Mouse (Mus musculus) intestine, embryonic 15.5 days (tissue): ENCODE measurements around the gene Hydin. TPM values are rescaled to one million over a fixed set of nuclear protein-coding genes. Genes with fewer than 3 reads are reported as not detected.
"Not testable (repeated sequence)": the region's sequence is repeated elsewhere in the genome, so short reads cannot be mapped to it uniquely, and the experiment has no call there.

ENCODE experiments used
- ATAC-seq: fragments of 200-750 bp; cut with Nextera tagmentation; 2 replicates; pipeline ENCODE4 v1.8.0; 2017; ENCODE audit warnings: moderate TSS enrichment, moderate library complexity
- H3K27ac ChIP-seq: fragments of 300-500 bp; sonication (generic); 2 replicates; pipeline ENCODE4 v1.5.1; 2015; ENCODE audit warnings: mild to moderate bottlenecking, inconsistent platforms
- H3K27me3 ChIP-seq: fragments of 300-500 bp; sonication (generic); replicated peaks from 2 replicates; pipeline ENCODE4 v1.6.1; 2015; ENCODE audit warnings: inconsistent platforms
- H3K36me3 ChIP-seq: fragments of 300-500 bp; sonication (generic); 2 replicates; pipeline ENCODE4 v1.6.1; 2015; ENCODE audit warnings: inconsistent platforms
- H3K4me1 ChIP-seq: fragments of 300-500 bp; sonication (generic); replicated peaks from 2 replicates; pipeline ENCODE4 v1.6.1; 2015; ENCODE audit warnings: inconsistent platforms
- H3K4me2 ChIP-seq: fragments of 300-500 bp; sonication (generic); replicated peaks from 2 replicates; pipeline ENCODE4 v1.6.1; 2015; ENCODE audit warnings: mild to moderate bottlenecking, inconsistent platforms
- H3K4me3 ChIP-seq: fragments of 300-500 bp; sonication (generic); replicated peaks from 2 replicates; pipeline ENCODE4 v1.5.1; 2015; ENCODE audit warnings: inconsistent platforms
- H3K9ac ChIP-seq: fragments of 300-500 bp; sonication (generic); 2 replicates; pipeline ENCODE4 v1.6.1; 2015; ENCODE audit warnings: inconsistent platforms
- H3K9me3 ChIP-seq: fragments of 300-500 bp; sonication (generic); 2 replicates; pipeline ENCODE4 v1.6.1; 2016; ENCODE audit warnings: inconsistent platforms
- WGBS: fragments of 180-500 bp; shearing (Covaris S2); methylation state at CpG from one replicate; pipeline ENCODE4 v1.1.7; 2015; 5-methylcytosine and 5-hydroxymethylcytosine counted together
- polyA plus RNA-seq: library from polyadenylated mRNA; unstranded; fragments of >200 nt; fragmentation: Nextera tagmentation; extraction: Ambion mirVana; gene quantifications from 2 replicates; pipeline ENCODE4 v1.2.1, GENCODE M21; 2015

Gene Hydin
- polyA plus RNA-seq, 1 experiment from 2014 or later = 0.03 TPM

- Histone ChIP-seq H3K9ac (no peak overlapping the region), H3K27me3 (no peaks in the 10 kb centered on the region), H3K27ac (no peak overlapping the region), H3K9me3 (no peaks in the 10 kb centered on the region), H3K36me3 (no peaks in the 10 kb centered on the region), H3K4me3 (no peak overlapping the region), H3K4me1 (no peaks in the 10 kb centered on the region), H3K4me2 (no peak overlapping the region)
- no peak for ATAC-seq
- WGBS = 87% methylated on average over 1 of the region's 1 CpGs
Measured at GRCm38 (mm10) chr8:110550343-110550742, 283.6 kb downstream of the Hydin start.

GRCm38 (mm10) chr8:110552111-110552510 is 285.3 kb downstream of the Hydin start:
- H3K27ac ChIP-seq, H3K9me3 ChIP-seq, ATAC-seq, H3K4me1 ChIP-seq, H3K36me3 ChIP-seq, H3K9ac ChIP-seq, H3K4me3 ChIP-seq, H3K27me3 ChIP-seq, H3K4me2 ChIP-seq: not testable (repeated sequence)

GRCm38 (mm10) chr8:110592641-110593040 is 325.9 kb downstream of the Hydin start:
- no peak overlapping the region for H3K9ac ChIP-seq
- H3K9me3 ChIP-seq = no peaks in the 10 kb centered on the region
- H3K27ac ChIP-seq = no peak overlapping the region
- 0 out of 2 replicates have a peak, but pooled peaks cover 2% of the 10 kb centered on the region for H3K27me3 ChIP-seq
- ATAC-seq = no peak
- no peak overlapping the region for H3K4me3 ChIP-seq
- H3K4me2 ChIP-seq = no peak overlapping the region
- no peaks in the 10 kb centered on the region for H3K36me3 ChIP-seq
- 82% methylated on average over 9 of the region's 9 CpGs for WGBS
- H3K4me1 ChIP-seq = no peaks in the 10 kb centered on the region

DNA sequence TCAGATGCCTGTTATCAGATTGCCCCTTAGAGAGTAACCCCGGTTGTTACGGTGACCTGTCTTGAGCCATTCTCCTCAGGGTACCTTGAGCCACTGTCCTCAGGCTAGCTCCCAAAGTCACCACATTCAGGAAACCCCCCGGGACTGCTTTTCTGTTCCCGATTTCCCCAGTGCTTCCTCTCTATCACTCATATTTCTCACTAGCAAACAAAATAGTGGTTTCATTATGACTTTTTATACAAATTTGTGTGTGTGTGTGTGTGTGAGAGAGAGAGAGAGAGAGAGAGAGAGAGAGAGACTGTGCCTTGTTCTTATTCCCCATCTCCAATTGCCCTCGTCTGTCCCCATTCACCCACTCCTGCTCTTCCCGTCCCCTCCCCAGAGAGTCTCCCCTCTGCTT is 327.4 kb downstream of the Hydin start:
- no peaks in the 10 kb centered on the region for H3K4me1 ChIP-seq
- no peak overlapping the region for H3K27ac ChIP-seq
- H3K4me2 ChIP-seq = no peak overlapping the region
- ATAC-seq = no peak
- no peak overlapping the region for H3K4me3 ChIP-seq
- 72% methylated on average over 6 of the region's 6 CpGs for WGBS
- H3K9me3 ChIP-seq = no peaks in the 10 kb centered on the region
- H3K27me3 ChIP-seq = 0 out of 2 replicates have a peak, but pooled peaks cover 2% of the 10 kb centered on the region
- H3K9ac ChIP-seq = no peak overlapping the region
- H3K36me3 ChIP-seq = no peaks in the 10 kb centered on the region

DNA sequence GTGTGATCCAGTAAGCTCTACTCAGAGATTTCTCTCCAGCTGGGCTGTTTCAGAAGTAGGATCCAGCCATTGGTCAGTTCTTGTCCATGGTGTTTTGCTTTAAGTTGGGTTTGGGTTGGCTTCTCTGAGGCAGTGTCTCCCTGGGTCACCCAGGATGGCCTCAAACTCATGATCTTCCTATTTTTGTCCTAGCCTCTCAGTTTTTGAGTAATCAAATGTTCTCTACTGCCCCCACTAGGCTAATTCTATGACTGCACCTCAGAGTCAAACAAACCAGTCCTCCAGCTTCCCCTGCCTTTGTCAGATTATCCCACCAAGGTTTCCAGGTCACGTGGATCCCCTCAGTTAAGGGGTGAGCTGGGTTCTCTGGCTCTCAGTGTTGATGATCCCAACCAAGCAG is 337.8 kb downstream of the Hydin start:
- H3K9me3 ChIP-seq = no peaks in the 10 kb centered on the region
- no peaks in the 10 kb centered on the region for H3K4me1 ChIP-seq
- H3K36me3 ChIP-seq = no peaks in the 10 kb centered on the region
- 0% methylated on average over 1 of the region's 1 CpGs for WGBS
- H3K4me3 ChIP-seq = no peak overlapping the region
- no peak overlapping the region for H3K4me2 ChIP-seq
- no peak overlapping the region for H3K9ac ChIP-seq
- no peak for ATAC-seq
- H3K27ac ChIP-seq = no peak overlapping the region
- no peaks in the 10 kb centered on the region for H3K27me3 ChIP-seq

DNA sequence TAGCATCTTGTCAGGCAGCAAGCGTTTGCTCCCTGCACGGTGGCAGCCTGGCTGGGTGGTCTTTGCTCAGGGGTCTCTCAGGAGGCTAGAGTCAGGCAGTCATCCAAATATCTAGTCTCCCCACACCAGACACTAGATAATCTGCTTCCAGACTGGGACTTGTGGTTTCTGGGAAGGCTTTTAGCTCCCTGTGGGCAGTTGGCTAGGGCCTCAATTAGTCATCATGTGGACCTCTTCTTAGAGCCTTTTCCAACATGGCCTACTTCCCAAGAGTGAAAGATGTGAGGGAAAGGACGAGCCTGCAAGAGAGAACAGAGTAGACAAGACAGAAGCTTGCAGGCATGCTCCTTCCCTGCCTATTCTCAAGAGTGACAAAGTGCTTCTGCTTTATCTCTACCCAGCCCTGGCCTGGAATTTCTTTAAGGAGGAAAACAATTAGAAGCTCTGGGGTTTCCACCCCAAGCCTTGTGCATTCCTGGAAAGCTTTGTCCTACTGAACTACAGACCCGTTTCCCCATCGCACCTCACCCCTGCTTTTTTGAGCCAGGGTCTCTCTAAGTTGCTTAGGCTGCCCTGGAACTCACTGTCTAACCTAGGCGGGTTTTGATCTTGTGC is 338.7 kb downstream of the Hydin start:
- Histone ChIP-seq H3K4me1 (no peaks in the 10 kb centered on the region), H3K4me3 (no peak overlapping the region), H3K36me3 (no peaks in the 10 kb centered on the region), H3K4me2 (no peak overlapping the region), H3K9ac (no peak overlapping the region), H3K27ac (no peak overlapping the region), H3K27me3 (no peaks in the 10 kb centered on the region), H3K9me3 (no peaks in the 10 kb centered on the region)
- WGBS = 46% methylated on average over 6 of the region's 6 CpGs
- ATAC-seq = no peak

- H3K4me2 ChIP-seq = no peak overlapping the region
- 70% methylated on average over 3 of the region's 3 CpGs for whole genome bisulfite sequencing
- H3K4me1 ChIP-seq = peaks cover 12% of the 10 kb centered on the region
- no peaks in the 10 kb centered on the region for H3K9me3 ChIP-seq
- H3K27me3 ChIP-seq = no peaks in the 10 kb centered on the region
- no peaks in the 10 kb centered on the region for H3K36me3 ChIP-seq
- H3K4me3 ChIP-seq = no peak overlapping the region
- ATAC-seq = no peak
- no peak overlapping the region for H3K27ac ChIP-seq
- no peak overlapping the region for H3K9ac ChIP-seq
Measured at GRCm38 (mm10) chr8:110615730-110616129, 349.0 kb downstream of the Hydin start.

DNA sequence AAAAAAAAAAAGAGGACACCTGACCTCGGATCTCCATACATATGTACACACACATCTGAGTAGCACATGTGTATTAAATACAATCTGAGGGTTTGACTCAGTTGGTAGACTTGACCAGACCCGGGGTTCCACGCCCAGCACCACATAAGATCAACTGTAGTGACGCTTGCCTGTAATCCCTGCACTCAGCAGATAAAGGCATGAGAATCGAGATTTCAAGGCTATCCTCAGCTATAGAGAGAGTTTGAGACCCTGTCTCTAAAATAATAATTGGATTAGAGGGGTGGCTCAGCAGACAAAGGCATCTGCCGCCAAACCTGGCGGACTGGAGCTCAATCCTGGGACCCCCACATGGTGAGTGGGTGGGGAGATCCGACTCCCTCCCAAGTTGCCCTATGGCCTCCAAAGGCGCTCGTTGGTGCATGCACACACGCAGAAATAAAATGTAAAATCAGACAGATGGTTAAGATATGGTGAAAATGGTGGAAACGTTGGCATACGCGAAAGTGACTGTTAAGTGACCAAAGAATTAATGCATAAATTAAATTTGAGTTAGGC is 351.1 kb downstream of the Hydin start:
- Histone ChIP-seq H3K9me3 (no peaks in the 10 kb centered on the region), H3K4me1 (peaks cover 12% of the 10 kb centered on the region), H3K9ac (peak overlapping the region; percentile 32), H3K4me2 (peak overlapping the region; percentile 71), H3K36me3 (no peaks in the 10 kb centered on the region), H3K27ac (no peak overlapping the region), H3K27me3 (no peaks in the 10 kb centered on the region), H3K4me3 (peak overlapping the region; percentile 94)
- peak; percentile 37 for ATAC-seq
- WGBS = 24% methylated on average over 14 of the region's 14 CpGs

DNA sequence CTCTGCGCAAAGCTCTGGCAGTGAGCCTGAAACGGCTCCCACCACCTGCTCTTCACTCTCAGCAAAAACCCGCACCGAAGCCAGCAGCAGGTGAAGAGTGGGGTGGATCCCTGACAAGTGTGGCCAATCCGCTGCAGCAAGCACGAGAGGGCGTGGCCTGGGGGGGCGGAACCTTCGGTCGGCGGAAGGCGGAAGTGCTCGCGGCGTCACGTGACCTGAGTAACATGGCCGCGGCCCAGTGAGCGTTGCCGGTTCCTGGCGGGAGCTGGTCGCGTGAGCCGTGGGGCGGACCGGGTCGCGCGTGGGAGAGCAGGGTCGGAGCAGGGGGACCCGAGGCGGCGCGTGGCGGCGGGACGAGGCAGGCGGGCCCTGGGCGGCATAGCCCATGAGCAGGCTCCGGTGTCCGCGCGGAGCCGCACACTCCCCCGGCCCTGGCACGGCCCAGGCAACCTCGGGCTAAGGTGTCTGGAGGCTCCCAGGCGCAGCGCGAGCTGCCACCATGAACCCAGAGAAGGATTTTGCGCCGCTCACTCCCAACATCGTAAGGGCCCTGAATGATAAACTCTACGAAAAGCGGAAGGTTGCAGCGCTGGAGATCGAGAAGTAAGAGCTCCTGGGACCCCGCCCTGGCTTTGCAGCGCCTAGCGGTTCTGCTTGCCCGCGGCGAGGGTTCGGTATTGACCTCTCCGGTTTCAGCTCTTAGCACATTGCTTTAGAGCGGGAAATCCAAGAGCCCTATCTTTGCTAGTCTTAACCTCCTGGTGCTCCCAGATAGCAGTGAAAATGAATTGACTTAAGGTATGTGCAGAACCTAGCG is 351.8 kb downstream of the Hydin start, which contains the start of gene Vac14:
TSS of gene Vac14 (plus strand) at position 195 of the 817 bp plus-strand sequence.
- H3K4me1 ChIP-seq = peaks cover 12% of the 10 kb centered on the region
- H3K9ac ChIP-seq = peak within 1 kb of the TSS; percentile 66
- peak within 1 kb of the TSS; percentile 87 for H3K4me2 ChIP-seq
- peak; percentile 99 for ATAC-seq
- no peaks in the 10 kb centered on the region for H3K9me3 ChIP-seq
- H3K27me3 ChIP-seq = no peaks in the 10 kb centered on the region
- H3K27ac ChIP-seq = no peak within 1 kb of the TSS
- peak within 1 kb of the TSS; percentile 94 for H3K4me3 ChIP-seq
- WGBS = under 1% methylated on average over 67 of the region's 67 CpGs
- no peaks in the 10 kb centered on the region for H3K36me3 ChIP-seq

DNA sequence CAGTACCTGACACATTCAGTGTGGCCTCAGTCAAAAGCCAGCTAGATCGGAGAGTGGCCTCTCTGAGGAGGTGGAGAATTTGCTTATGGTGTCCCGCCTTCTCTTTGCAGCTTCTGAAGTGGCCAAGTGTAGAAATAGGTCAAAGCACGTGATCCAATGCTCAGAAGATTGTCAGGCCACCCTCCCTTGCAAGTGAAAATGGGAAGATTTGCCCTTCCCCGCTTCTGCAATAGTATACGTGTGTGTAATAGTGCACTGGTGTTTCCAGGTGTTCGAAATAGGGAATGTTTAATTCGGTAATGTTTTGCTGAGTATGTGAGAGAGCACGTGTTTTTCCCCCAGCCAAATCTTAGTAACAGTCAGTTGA is 352.4 kb downstream of the Hydin start:
- no peaks in the 10 kb centered on the region for H3K9me3 ChIP-seq
- H3K36me3 ChIP-seq = no peaks in the 10 kb centered on the region
- peak overlapping the region; percentile 87 for H3K4me2 ChIP-seq
- peaks cover 12% of the 10 kb centered on the region for H3K4me1 ChIP-seq
- peak overlapping the region; percentile 94 for H3K4me3 ChIP-seq
- peak overlapping the region; percentile 66 for H3K9ac ChIP-seq
- H3K27ac ChIP-seq = no peak overlapping the region
- WGBS = 21% methylated on average over 8 of the region's 8 CpGs
- ATAC-seq = peak; percentile 5
- no peaks in the 10 kb centered on the region for H3K27me3 ChIP-seq

DNA sequence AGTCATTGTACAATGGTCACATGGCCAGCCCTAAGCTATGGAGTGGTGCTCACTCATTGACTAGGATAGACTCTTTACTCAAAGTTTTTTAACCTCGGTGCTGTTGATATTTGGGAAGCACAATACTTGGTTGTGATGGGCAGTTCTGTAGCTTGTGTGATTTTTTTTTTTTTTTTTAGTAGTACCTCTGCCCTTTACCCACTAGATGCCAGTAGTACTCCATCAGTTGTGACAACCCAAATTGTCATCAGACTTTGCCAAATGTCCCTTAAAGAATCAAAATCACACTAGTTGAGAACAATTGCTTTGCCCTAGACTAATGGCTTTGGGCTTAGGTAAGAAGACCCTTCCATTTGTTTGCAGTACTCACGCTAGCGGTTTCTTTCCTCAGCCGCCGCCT is 353.1 kb downstream of the Hydin start:
- H3K9ac ChIP-seq = no peak overlapping the region
- H3K36me3 ChIP-seq = no peaks in the 10 kb centered on the region
- peak overlapping the region; percentile 87 for H3K4me2 ChIP-seq
- H3K9me3 ChIP-seq = no peaks in the 10 kb centered on the region
- no peak for ATAC-seq
- no peak overlapping the region for H3K27ac ChIP-seq
- H3K4me3 ChIP-seq = peak overlapping the region; percentile 94; the same call in 1 of the 2 replicates
- 77% methylated on average over 5 of the region's 5 CpGs for WGBS
- H3K4me1 ChIP-seq = peaks cover 12% of the 10 kb centered on the region
- no peaks in the 10 kb centered on the region for H3K27me3 ChIP-seq

- Histone ChIP-seq H3K36me3 (no peaks in the 10 kb centered on the region), H3K27me3 (no peaks in the 10 kb centered on the region), H3K9me3 (no peaks in the 10 kb centered on the region), H3K4me2 (no peak overlapping the region), H3K4me3 (no peak overlapping the region), H3K27ac (no peak overlapping the region), H3K4me1 (peaks cover 12% of the 10 kb centered on the region; the same call in 1 of the 2 replicates), H3K9ac (no peak overlapping the region)
- WGBS = 79% methylated on average over 4 of the region's 4 CpGs
- no peak for ATAC-seq
Measured at GRCm38 (mm10) chr8:110626431-110626830, 359.7 kb downstream of the Hydin start.
